7 mouse cellular contexts compared by ENCODE assay signal in genomic region chr10:94311511-94312006, GRCm38 (mm10). TPM values are rescaled to one million over a fixed set of nuclear protein-coding genes. Genes with fewer than 3 reads are reported as not detected.
DNase-seq lines count a peak whose midpoint lies in the region; ATAC-seq and TF ChIP-seq lines count a peak whose summit lies in the region.

Gene Tmcc3, plus strand, starts transcription at chr10:94311949.

- H3K27ac ChIP-seq in lung, postnatal 0 days (ENCODE audit: low read length) = no peak within 1 kb of the TSS
- H3K27ac ChIP-seq in intestine, embryonic 14.5 days (ENCODE audit: low read depth) = no peak within 1 kb of the TSS
- H3K27ac ChIP-seq in liver, postnatal 0 days (ENCODE audit: low read depth) = no peak within 1 kb of the TSS

- H3K36me3 ChIP-seq in lung, postnatal 0 days (ENCODE audit: insufficient read depth, low read length) = no peaks in the 10 kb centered on the region
- no peaks in the 10 kb centered on the region for H3K36me3 ChIP-seq in intestine, embryonic 14.5 days (ENCODE audit: control insufficient read depth, insufficient read depth, low read length)
- H3K36me3 ChIP-seq in liver, postnatal 0 days (replicated peaks; ENCODE audit: insufficient read depth, low read length) = no peaks in the 10 kb centered on the region

- no peaks in the 10 kb centered on the region for H3K9me3 ChIP-seq in lung, postnatal 0 days (ENCODE audit: low read length)
- H3K9me3 ChIP-seq in intestine, embryonic 14.5 days (ENCODE audit: control insufficient read depth, low read length) = no peaks in the 10 kb centered on the region
- H3K9me3 ChIP-seq in liver, postnatal 0 days (ENCODE audit: low read length) = no peaks in the 10 kb centered on the region

- H3K4me3 ChIP-seq in lung, postnatal 0 days (ENCODE audit: low read depth, low read length) = peak within 1 kb of the TSS; percentile 47
- H3K4me3 ChIP-seq in intestine, embryonic 14.5 days (ENCODE audit: low read depth, low read length) = peak within 1 kb of the TSS; percentile 42
- peak within 1 kb of the TSS; percentile 41 for H3K4me3 ChIP-seq in liver, postnatal 0 days (ENCODE audit: low read depth, low read length)

- H3K27me3 ChIP-seq in lung, postnatal 0 days (replicated peaks; ENCODE audit: insufficient read depth, low read length) = no peaks in the 10 kb centered on the region; the same call in 1 of the 2 replicates
- H3K27me3 ChIP-seq in intestine, embryonic 14.5 days (replicated peaks; ENCODE audit: control insufficient read depth, insufficient read depth, low read length) = peaks cover 27% of the 10 kb centered on the region
- peaks cover 29% of the 10 kb centered on the region for H3K27me3 ChIP-seq in liver, postnatal 0 days (ENCODE audit: insufficient read depth, low read length)

- H3K9ac ChIP-seq in lung, postnatal 0 days (replicated peaks; ENCODE audit: low read depth) = 0 out of 2 replicates have a peak within 1 kb of the TSS, but pooled peaks have one; percentile 12
- H3K9ac ChIP-seq in intestine, embryonic 14.5 days (ENCODE audit: low read length) = peak within 1 kb of the TSS; percentile 32
- no peak within 1 kb of the TSS for H3K9ac ChIP-seq in liver, postnatal 0 days (replicated peaks)

- no peak for TF ChIP-seq EP300 in lung, postnatal 0 days (IDR thresholded peaks at IDR 0.05)
- no peak for TF ChIP-seq EP300 in liver, postnatal 0 days (IDR thresholded peaks at IDR 0.05; ENCODE audit: low read depth)

- H3K4me2 ChIP-seq in lung, postnatal 0 days (replicated peaks; ENCODE audit: low read depth, low read length) = peak within 1 kb of the TSS; percentile 87
- H3K4me2 ChIP-seq in intestine, embryonic 14.5 days (ENCODE audit: low read length) = peak within 1 kb of the TSS; percentile 94
- peak within 1 kb of the TSS; percentile 74 for H3K4me2 ChIP-seq in liver, postnatal 0 days (ENCODE audit: low read depth, low read length)

- no peak for TF ChIP-seq CTCF in lung, postnatal 0 days (IDR thresholded peaks at IDR 0.05)
- 0 out of 2 replicates have a peak, but pooled peaks have one; percentile 11 for TF ChIP-seq CTCF in liver, postnatal 0 days (IDR thresholded peaks at IDR 0.05; ENCODE audit: low read depth)

- 2% methylated on average over 19 of the region's 19 CpGs for WGBS in lung, postnatal 0 days
- 1% methylated on average over 18 of the region's 19 CpGs for WGBS in intestine, embryonic 14.5 days
- WGBS in liver, postnatal 0 days (ENCODE audit: insufficient replicate concordance) = 3% methylated on average over 19 of the region's 19 CpGs

- H3K4me1 ChIP-seq in lung, postnatal 0 days (ENCODE audit: insufficient read depth, low read depth, low read length) = peaks cover 8% of the 10 kb centered on the region; the same call in 1 of the 2 replicates
- H3K4me1 ChIP-seq in intestine, embryonic 14.5 days (replicated peaks; ENCODE audit: control insufficient read depth, insufficient read depth, low read length) = no peaks in the 10 kb centered on the region
- H3K4me1 ChIP-seq in liver, postnatal 0 days (ENCODE audit: insufficient read depth) = peaks cover 11% of the 10 kb centered on the region

- no peak for DNase-seq in lung, postnatal 0 days (ENCODE audit: low spot score)
- no peak for DNase-seq in lung, adult 18-20 months
- peak; percentile 11 to 12 for DNase-seq in cerebellum, postnatal 36 days
- no peak for DNase-seq in gastrocnemius, postnatal 25 days
- no peak for DNase-seq in intestine, embryonic 14.5 days (ENCODE audit: low spot score)
- no peak for DNase-seq in liver, postnatal 0 days
- DNase-seq in spleen, adult 18-20 months = no peak

- peak; percentile 16; the same call in 1 of the 2 replicates for ATAC-seq in lung, postnatal 0 days
- ATAC-seq in intestine, embryonic 14.5 days (replicated peaks; ENCODE audit: low FRiP score, low TSS enrichment, low read depth) = 0 out of 2 replicates have a peak, but pooled peaks have one; percentile 36
- no peak for ATAC-seq in liver, postnatal 0 days

RNA-seq across cellular contexts. Expression of gene Tmcc3, which starts in this region (rescaled TPM):
- 14.0 and 14.3 TPM in 2 replicates for polyA plus RNA-seq in lung, postnatal 0 days (2015; fragmentation: Nextera tagmentation; extraction: Ambion mirVana)
- total RNA-seq in gastrocnemius, postnatal 25 days (2021) = 10 to 100 TPM; 18.3 to 18.8 TPM
- 10.4 and 10.6 TPM in 2 replicates for polyA plus RNA-seq in intestine, embryonic 14.5 days (2014; fragmentation: Nextera tagmentation; extraction: Ambion mirVana)
- 6.3 and 6.6 TPM in 2 replicates for polyA plus RNA-seq in liver, postnatal 0 days (2015; fragmentation: Nextera tagmentation; extraction: Ambion mirVana)

Comparison
In these comparisons a context has a peak if more than half of its experiments do, and no peak if none do; other contexts are left out.
1. DNase-seq: peak in cerebellum, postnatal 36 days (2 of 2); none in lung, postnatal 0 days (single experiment), lung, adult 18-20 months (0 of 2), gastrocnemius, postnatal 25 days (single experiment), intestine, embryonic 14.5 days (single experiment), liver, postnatal 0 days (single experiment) and spleen, adult 18-20 months (0 of 2).
2. Peak in every context shown above with its lines, with median percentiles within 50 percentile points of each other: H3K4me2 ChIP-seq and H3K4me3 ChIP-seq.